Mouse (Mus musculus): Measurements from ENCODE around the gene Ugt2b38. TPM values are rescaled to one million over a fixed set of nuclear protein-coding genes. Genes with fewer than 3 reads are reported as not detected.
"Not testable (repeated sequence)": the region's sequence is repeated elsewhere in the genome, so short reads cannot be mapped to it uniquely, and the experiment has no call there.

The Ugt2b38 gene
- polyA plus RNA-seq (2015; fragmentation: Nextera tagmentation; extraction: Ambion mirVana) = not detected in 2 replicates

GRCm38 (mm10) chr5:87424041-87424440 is at the start of gene Ugt2b38:
Gene Ugt2b38 (minus strand): TSS chr5:87424203.
- not testable (repeated sequence) for H3K27me3 ChIP-seq (replicated peaks; ENCODE audit: insufficient read depth, low read length); H3K9me3 ChIP-seq (ENCODE audit: low read length); H3K4me1 ChIP-seq (ENCODE audit: insufficient read depth, low read depth, low read length); H3K9ac ChIP-seq (replicated peaks; ENCODE audit: low read depth); H3K36me3 ChIP-seq (ENCODE audit: insufficient read depth, low read length); ATAC-seq; H3K4me2 ChIP-seq (replicated peaks; ENCODE audit: low read depth, low read length); H3K27ac ChIP-seq (ENCODE audit: low read length); H3K4me3 ChIP-seq (ENCODE audit: low read depth, low read length); DNase-seq (ENCODE audit: low spot score)
- WGBS = 86% methylated on average over 1 of the region's 2 CpGs

DNA sequence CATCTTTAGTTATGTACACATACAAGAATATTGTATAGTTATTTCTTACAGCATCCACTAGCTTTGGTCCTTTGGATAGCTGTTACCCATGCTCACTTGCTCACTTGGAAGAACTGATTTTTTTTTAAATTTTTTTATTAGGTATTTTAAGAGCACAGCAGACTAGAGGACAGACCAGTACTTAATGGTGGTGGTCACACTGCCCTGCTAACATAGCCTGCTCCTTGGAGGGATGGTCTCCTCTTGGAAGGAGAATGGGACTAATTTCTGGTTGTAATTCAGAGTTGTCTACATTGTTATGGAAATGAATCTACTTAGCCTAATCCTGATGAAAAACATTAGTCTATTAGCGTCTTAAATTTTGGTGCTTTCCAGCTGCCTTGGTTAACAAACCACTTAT is 34.8 kb upstream of the Ugt2b38 start:
- H3K9ac ChIP-seq (replicated peaks; ENCODE audit: low read depth) = no peak overlapping the region
- no peak for ATAC-seq
- no peaks in the 10 kb centered on the region for H3K36me3 ChIP-seq (ENCODE audit: insufficient read depth, low read length)
- H3K27me3 ChIP-seq (replicated peaks; ENCODE audit: insufficient read depth, low read length) = no peaks in the 10 kb centered on the region
- no peaks in the 10 kb centered on the region for H3K9me3 ChIP-seq (ENCODE audit: low read length)
- H3K4me3 ChIP-seq (ENCODE audit: low read depth, low read length) = no peak overlapping the region
- H3K27ac ChIP-seq (ENCODE audit: low read length) = no peak overlapping the region
- WGBS = 44% methylated on average over 1 of the region's 1 CpGs
- DNase-seq (ENCODE audit: low spot score) = no peak
- no peak overlapping the region for H3K4me2 ChIP-seq (replicated peaks; ENCODE audit: low read depth, low read length)
- no peaks in the 10 kb centered on the region for H3K4me1 ChIP-seq (ENCODE audit: insufficient read depth, low read depth, low read length)
- TF ChIP-seq CTCF (IDR thresholded peaks at IDR 0.05) (no peak), EP300 (IDR thresholded peaks at IDR 0.05) (no peak)

DNA sequence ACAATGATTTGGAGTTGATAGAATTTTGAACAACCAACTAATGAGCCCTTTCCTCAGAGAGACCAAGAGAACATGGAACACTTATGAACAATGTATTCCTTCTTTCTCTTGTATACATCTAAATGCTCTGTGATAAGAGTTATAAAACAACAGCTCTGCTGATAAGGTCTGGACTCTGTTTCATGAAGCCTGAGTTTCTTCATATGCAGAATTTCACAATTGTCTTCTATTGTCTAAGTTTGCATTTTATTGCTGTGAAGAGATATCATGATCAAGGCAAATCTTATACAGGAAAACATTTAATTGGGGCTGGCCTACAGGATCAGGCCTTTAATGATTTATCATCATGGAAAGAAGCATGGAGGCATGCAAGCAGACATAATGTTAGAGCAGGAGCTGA is 33.7 kb upstream of the Ugt2b38 start:
- H3K9me3 ChIP-seq (ENCODE audit: low read length) = no peaks in the 10 kb centered on the region
- no peaks in the 10 kb centered on the region for H3K4me1 ChIP-seq (ENCODE audit: insufficient read depth, low read depth, low read length)
- H3K9ac ChIP-seq (replicated peaks; ENCODE audit: low read depth) = no peak overlapping the region
- no peak overlapping the region for H3K4me2 ChIP-seq (replicated peaks; ENCODE audit: low read depth, low read length)
- ATAC-seq (no peak), DNase-seq (ENCODE audit: low spot score) (no peak)
- no peaks in the 10 kb centered on the region for H3K36me3 ChIP-seq (ENCODE audit: insufficient read depth, low read length)
- no peak overlapping the region for H3K4me3 ChIP-seq (ENCODE audit: low read depth, low read length)
- no peak for TF ChIP-seq EP300 (IDR thresholded peaks at IDR 0.05)
- no peak for TF ChIP-seq CTCF (IDR thresholded peaks at IDR 0.05)
- no peak overlapping the region for H3K27ac ChIP-seq (ENCODE audit: low read length)
- no peaks in the 10 kb centered on the region for H3K27me3 ChIP-seq (replicated peaks; ENCODE audit: insufficient read depth, low read length)

- TF ChIP-seq EP300 (IDR thresholded peaks at IDR 0.05) (no peak), CTCF (IDR thresholded peaks at IDR 0.05) (no peak)
- Histone ChIP-seq H3K4me2 (replicated peaks; ENCODE audit: low read depth, low read length) (no peak overlapping the region), H3K27me3 (replicated peaks; ENCODE audit: insufficient read depth, low read length) (no peaks in the 10 kb centered on the region), H3K36me3 (ENCODE audit: insufficient read depth, low read length) (no peaks in the 10 kb centered on the region), H3K27ac (ENCODE audit: low read length) (no peak overlapping the region), H3K9ac (replicated peaks; ENCODE audit: low read depth) (no peak overlapping the region), H3K4me1 (ENCODE audit: insufficient read depth, low read depth, low read length) (no peaks in the 10 kb centered on the region), H3K4me3 (ENCODE audit: low read depth, low read length) (no peak overlapping the region), H3K9me3 (ENCODE audit: low read length) (no peaks in the 10 kb centered on the region)
- no peak for DNase-seq (ENCODE audit: low spot score)
- WGBS = 80% methylated on average over 3 of the region's 3 CpGs
- ATAC-seq = no peak
Observed at GRCm38 (mm10) chr5:87456216-87456850, 32.3 kb upstream of the Ugt2b38 start.

GRCm38 (mm10) chr5:87455519-87455918 is 31.5 kb upstream of the Ugt2b38 start:
- Histone ChIP-seq H3K36me3 (ENCODE audit: insufficient read depth, low read length) (no peaks in the 10 kb centered on the region), H3K4me2 (replicated peaks; ENCODE audit: low read depth, low read length) (no peak overlapping the region), H3K9ac (replicated peaks; ENCODE audit: low read depth) (no peak overlapping the region), H3K4me3 (ENCODE audit: low read depth, low read length) (no peak overlapping the region), H3K27ac (ENCODE audit: low read length) (no peak overlapping the region), H3K27me3 (replicated peaks; ENCODE audit: insufficient read depth, low read length) (no peaks in the 10 kb centered on the region), H3K4me1 (ENCODE audit: insufficient read depth, low read depth, low read length) (no peaks in the 10 kb centered on the region), H3K9me3 (ENCODE audit: low read length) (no peaks in the 10 kb centered on the region)
- DNase-seq (ENCODE audit: low spot score) (no peak), ATAC-seq (no peak)
- no peak for TF ChIP-seq CTCF (IDR thresholded peaks at IDR 0.05)
- no peak for TF ChIP-seq EP300 (IDR thresholded peaks at IDR 0.05)

DNA sequence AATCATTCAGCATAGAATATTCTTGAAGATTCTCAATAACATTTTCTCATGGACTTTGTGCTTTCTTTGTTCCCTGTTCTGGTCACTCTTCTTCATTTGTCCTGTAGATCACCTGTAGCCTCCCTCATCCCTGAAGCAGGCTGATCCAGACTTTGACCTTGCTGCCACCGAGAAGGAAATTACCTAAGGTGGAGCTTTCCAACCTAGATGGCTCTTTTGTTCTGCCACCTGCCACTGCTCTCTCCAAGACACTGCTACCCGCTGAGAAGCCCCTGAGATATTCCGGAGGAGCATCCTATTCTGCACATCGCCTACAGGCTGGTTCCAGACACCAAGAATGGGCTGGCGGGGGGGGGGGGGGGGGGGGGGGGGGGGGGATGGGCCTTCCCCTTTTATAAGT is 28.5 kb upstream of the Ugt2b38 start:
- H3K4me3 ChIP-seq (ENCODE audit: low read depth, low read length); H3K27ac ChIP-seq (ENCODE audit: low read length); H3K4me2 ChIP-seq (replicated peaks; ENCODE audit: low read depth, low read length); H3K9ac ChIP-seq (replicated peaks; ENCODE audit: low read depth); ATAC-seq; H3K9me3 ChIP-seq (ENCODE audit: low read length); H3K4me1 ChIP-seq (ENCODE audit: insufficient read depth, low read depth, low read length); H3K36me3 ChIP-seq (ENCODE audit: insufficient read depth, low read length); DNase-seq (ENCODE audit: low spot score); H3K27me3 ChIP-seq (replicated peaks; ENCODE audit: insufficient read depth, low read length): not testable (repeated sequence)
- WGBS = 78% methylated on average over 4 of the region's 5 CpGs

DNA sequence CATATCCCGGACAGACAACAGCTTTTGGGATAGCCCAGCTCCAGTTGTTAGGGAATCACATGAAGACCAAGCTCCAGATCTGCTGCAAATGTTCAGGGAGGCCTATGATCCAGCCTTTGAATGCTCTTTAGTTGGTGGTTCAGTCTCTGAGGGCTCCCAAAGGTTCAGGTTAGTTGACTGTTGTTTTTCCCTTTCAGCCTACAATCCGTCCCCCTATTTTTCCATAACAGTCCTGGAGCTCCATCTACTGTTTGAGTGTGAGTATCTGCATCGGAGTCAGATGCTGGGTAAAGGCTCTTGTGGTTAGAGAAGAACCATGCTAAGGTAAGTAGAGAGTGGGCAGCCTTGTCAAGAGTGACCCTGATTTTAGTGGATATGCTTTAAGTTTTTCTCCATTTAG is 12.3 kb upstream of the Ugt2b38 start:
- peak; percentile 9 for DNase-seq (ENCODE audit: low spot score)
- TF ChIP-seq EP300 (IDR thresholded peaks at IDR 0.05) = no peak
- TF ChIP-seq CTCF (IDR thresholded peaks at IDR 0.05) = peak; percentile 53
- H3K36me3 ChIP-seq (ENCODE audit: insufficient read depth, low read length) = no peaks in the 10 kb centered on the region
- H3K27ac ChIP-seq (ENCODE audit: low read length) = no peak overlapping the region
- 38% methylated on average over 3 of the region's 3 CpGs for WGBS
- H3K4me2 ChIP-seq (replicated peaks; ENCODE audit: low read depth, low read length) = no peak overlapping the region
- no peaks in the 10 kb centered on the region for H3K27me3 ChIP-seq (replicated peaks; ENCODE audit: insufficient read depth, low read length)
- no peak overlapping the region for H3K4me3 ChIP-seq (ENCODE audit: low read depth, low read length)
- H3K9ac ChIP-seq (replicated peaks; ENCODE audit: low read depth) = no peak overlapping the region
- no peaks in the 10 kb centered on the region for H3K4me1 ChIP-seq (ENCODE audit: insufficient read depth, low read depth, low read length)
- no peaks in the 10 kb centered on the region for H3K9me3 ChIP-seq (ENCODE audit: low read length)
- no peak for ATAC-seq
